Mouse (Mus musculus): ENCODE data around the gene Fam3c. TPM values are rescaled to one million over a fixed set of nuclear protein-coding genes. Genes with fewer than 3 reads are reported as not detected.
A peak's percentile ranks its signal among the peaks of the same experiment; 100 is the strongest.

Gene Fam3c
- polyA plus RNA-seq, 1 experiment from 2014 or later = 38.1 TPM

- peaks cover 4% of the 10 kb centered on the region; the same call in 1 of the 2 replicates for H3K36me3 ChIP-seq
- no peak overlapping the region for H3K4me2 ChIP-seq (replicated peaks)
- WGBS = 75% methylated on average over 8 of the region's 8 CpGs
- no peak overlapping the region for H3K9ac ChIP-seq (replicated peaks)
- no peak overlapping the region for H3K27ac ChIP-seq
- no peak for ATAC-seq
- no peaks in the 10 kb centered on the region for H3K4me1 ChIP-seq (replicated peaks)
- no peaks in the 10 kb centered on the region for H3K9me3 ChIP-seq
- H3K4me3 ChIP-seq (replicated peaks) = no peak overlapping the region
- no peaks in the 10 kb centered on the region for H3K27me3 ChIP-seq
Measured at GRCm38 (mm10) chr6:22327931-22328330, 28.1 kb downstream of the Fam3c start.

- no peaks in the 10 kb centered on the region for H3K27me3 ChIP-seq
- H3K9ac ChIP-seq (replicated peaks) = no peak overlapping the region
- no peaks in the 10 kb centered on the region for H3K4me1 ChIP-seq (replicated peaks)
- H3K4me2 ChIP-seq (replicated peaks) = no peak overlapping the region
- peaks cover 4% of the 10 kb centered on the region; the same call in 1 of the 2 replicates for H3K36me3 ChIP-seq
- no peak for ATAC-seq
- no peak overlapping the region for H3K4me3 ChIP-seq (replicated peaks)
- H3K9me3 ChIP-seq = no peaks in the 10 kb centered on the region
- H3K27ac ChIP-seq = no peak overlapping the region
- 71% methylated on average over 4 of the region's 4 CpGs for WGBS
Measured at GRCm38 (mm10) chr6:22327091-22327490, 29.0 kb downstream of the Fam3c start.

GRCm38 (mm10) chr6:22326289-22326688 is 29.8 kb downstream of the Fam3c start:
- peaks cover 7% of the 10 kb centered on the region; the same call in 1 of the 2 replicates for H3K36me3 ChIP-seq
- no peak overlapping the region for H3K9ac ChIP-seq (replicated peaks)
- ATAC-seq = no peak
- no peak overlapping the region for H3K27ac ChIP-seq
- no peak overlapping the region for H3K4me3 ChIP-seq (replicated peaks)
- H3K4me1 ChIP-seq (replicated peaks) = no peaks in the 10 kb centered on the region
- H3K27me3 ChIP-seq = no peaks in the 10 kb centered on the region
- no peaks in the 10 kb centered on the region for H3K9me3 ChIP-seq
- no peak overlapping the region for H3K4me2 ChIP-seq (replicated peaks)
- WGBS = 91% methylated on average over 4 of the region's 4 CpGs

GRCm38 (mm10) chr6:22325364-22326072 is 30.5 kb downstream of the Fam3c start:
- Histone ChIP-seq H3K9me3 (no peaks in the 10 kb centered on the region), H3K27ac (no peak overlapping the region), H3K4me2 (replicated peaks) (no peak overlapping the region), H3K27me3 (no peaks in the 10 kb centered on the region), H3K4me3 (replicated peaks) (no peak overlapping the region), H3K36me3 (peaks cover 11% of the 10 kb centered on the region; the same call in 1 of the 2 replicates), H3K4me1 (replicated peaks) (no peaks in the 10 kb centered on the region), H3K9ac (replicated peaks) (no peak overlapping the region)
- WGBS = 58% methylated on average over 13 of the region's 13 CpGs
- ATAC-seq = peak; percentile 55

GRCm38 (mm10) chr6:22298059-22298458 is 58.0 kb downstream of the Fam3c start:
- 62% methylated on average over 14 of the region's 14 CpGs for WGBS
- Histone ChIP-seq H3K27me3 (peaks cover 6% of the 10 kb centered on the region; the same call in 1 of the 2 replicates), H3K4me1 (replicated peaks) (no peaks in the 10 kb centered on the region), H3K9ac (replicated peaks) (no peak overlapping the region), H3K4me2 (replicated peaks) (no peak overlapping the region), H3K9me3 (no peaks in the 10 kb centered on the region), H3K36me3 (no peaks in the 10 kb centered on the region), H3K27ac (no peak overlapping the region), H3K4me3 (replicated peaks) (no peak overlapping the region)
- no peak for ATAC-seq

- Histone ChIP-seq H3K27ac (no peak overlapping the region), H3K9me3 (no peaks in the 10 kb centered on the region), H3K4me2 (replicated peaks) (no peak overlapping the region), H3K36me3 (no peaks in the 10 kb centered on the region), H3K4me3 (replicated peaks) (no peak overlapping the region), H3K27me3 (peaks cover 7% of the 10 kb centered on the region), H3K4me1 (replicated peaks) (no peaks in the 10 kb centered on the region), H3K9ac (replicated peaks) (no peak overlapping the region)
- WGBS = 88% methylated on average over 6 of the region's 6 CpGs
- ATAC-seq = no peak
Measured at GRCm38 (mm10) chr6:22297028-22297427, 59.0 kb downstream of the Fam3c start.

GRCm38 (mm10) chr6:22293922-22294321 is 62.1 kb downstream of the Fam3c start:
- WGBS = 44% methylated on average over 3 of the region's 3 CpGs
- Histone ChIP-seq H3K9ac (replicated peaks) (no peak overlapping the region), H3K4me1 (replicated peaks) (peaks cover 10% of the 10 kb centered on the region), H3K9me3 (no peaks in the 10 kb centered on the region), H3K4me3 (replicated peaks) (no peak overlapping the region), H3K27ac (no peak overlapping the region), H3K4me2 (replicated peaks) (no peak overlapping the region), H3K27me3 (peaks cover 33% of the 10 kb centered on the region), H3K36me3 (no peaks in the 10 kb centered on the region)
- no peak for ATAC-seq

- 45% methylated on average over 4 of the region's 4 CpGs for WGBS
- H3K4me1 ChIP-seq (replicated peaks) = peaks cover 22% of the 10 kb centered on the region
- peaks cover 52% of the 10 kb centered on the region for H3K27me3 ChIP-seq
Measured at GRCm38 (mm10) chr6:22292056-22292455, 64.0 kb downstream of the Fam3c start.

GRCm38 (mm10) chr6:22290790-22291189 is 65.3 kb downstream of the Fam3c start:
- Histone ChIP-seq H3K27me3 (peaks cover 62% of the 10 kb centered on the region), H3K27ac (no peak overlapping the region), H3K9me3 (no peaks in the 10 kb centered on the region), H3K4me1 (replicated peaks) (peaks cover 22% of the 10 kb centered on the region), H3K4me2 (replicated peaks) (no peak overlapping the region), H3K4me3 (replicated peaks) (no peak overlapping the region), H3K36me3 (no peaks in the 10 kb centered on the region), H3K9ac (replicated peaks) (no peak overlapping the region)
- WGBS = 79% methylated on average over 8 of the region's 8 CpGs
- no peak for ATAC-seq

More at GRCm38 (mm10) chr6:22292056-22292455, 64.0 kb downstream of the Fam3c start:
- H3K4me2 ChIP-seq (replicated peaks) = no peak overlapping the region
- H3K9me3 ChIP-seq = no peaks in the 10 kb centered on the region
- no peaks in the 10 kb centered on the region for H3K36me3 ChIP-seq
- no peak overlapping the region for H3K9ac ChIP-seq (replicated peaks)
- no peak overlapping the region for H3K27ac ChIP-seq
- no peak for ATAC-seq
- no peak overlapping the region for H3K4me3 ChIP-seq (replicated peaks)

GRCm38 (mm10) chr6:22289461-22290021 is 66.5 kb downstream of the Fam3c start:
- WGBS = 2% methylated on average over 21 of the region's 21 CpGs
- H3K4me2 ChIP-seq (replicated peaks) = peak overlapping the region; percentile 94
- H3K4me3 ChIP-seq (replicated peaks) = peak overlapping the region; percentile 47
- H3K27me3 ChIP-seq = peaks cover 62% of the 10 kb centered on the region
- peak overlapping the region; percentile 60; the same call in 1 of the 2 replicates for H3K9ac ChIP-seq (replicated peaks)
- no peaks in the 10 kb centered on the region for H3K9me3 ChIP-seq
- no peak for ATAC-seq
- no peak overlapping the region for H3K27ac ChIP-seq
- H3K4me1 ChIP-seq (replicated peaks) = peaks cover 22% of the 10 kb centered on the region
- H3K36me3 ChIP-seq = no peaks in the 10 kb centered on the region

GRCm38 (mm10) chr6:22288737-22289460 is 67.1 kb downstream of the Fam3c start:
- H3K4me3 ChIP-seq (replicated peaks) = peak overlapping the region; percentile 47
- peak overlapping the region; percentile 94 for H3K4me2 ChIP-seq (replicated peaks)
- H3K27me3 ChIP-seq = peaks cover 62% of the 10 kb centered on the region
- no peaks in the 10 kb centered on the region for H3K9me3 ChIP-seq
- WGBS = under 1% methylated on average over 38 of the region's 38 CpGs
- no peaks in the 10 kb centered on the region for H3K36me3 ChIP-seq
- no peak overlapping the region for H3K27ac ChIP-seq
- peak; percentile 85 for ATAC-seq
- peaks cover 22% of the 10 kb centered on the region for H3K4me1 ChIP-seq (replicated peaks)
- H3K9ac ChIP-seq (replicated peaks) = peak overlapping the region; percentile 60
